Mouse (Mus musculus) liver, adult 2 months (tissue): ENCODE measurements around the gene Kcng3. TPM values are rescaled to one million over a fixed set of nuclear protein-coding genes. Genes with fewer than 3 reads are reported as not detected.

Experiments used
- DNase-seq: peaks from one replicate; pipeline ENCODE4 v3.0.0-alpha.2; 2011; ENCODE audit warnings: low read depth, low spot score; ENCODE audit errors: extremely low read depth
- H3K27ac ChIP-seq: fragments of 200-500 bp; replicated peaks from 2 replicates; pipeline ENCODE4 v1.5.1; 2012; ENCODE audit warnings: low read depth, mild to moderate bottlenecking, control low read depth, inconsistent platforms, low read length; ENCODE audit not compliant: insufficient read depth
- H3K27me3 ChIP-seq: fragments of 200-500 bp; 2 replicates; pipeline ENCODE4 v1.6.1; 2012; ENCODE audit warnings: mild to moderate bottlenecking, moderate library complexity, low read length, inconsistent platforms; ENCODE audit not compliant: control insufficient read depth, insufficient read depth
- H3K36me3 ChIP-seq: fragments of 200-500 bp; 2 replicates; pipeline ENCODE4 v1.6.1; 2012; ENCODE audit warnings: low read length, inconsistent platforms; ENCODE audit not compliant: control insufficient read depth, insufficient read depth
- H3K4me1 ChIP-seq: fragments of 200-500 bp; 2 replicates; pipeline ENCODE4 v1.6.1; 2011; ENCODE audit warnings: low read length; ENCODE audit not compliant: control insufficient read depth, insufficient read depth
- H3K4me3 ChIP-seq: fragments of 200-500 bp; 2 replicates; pipeline ENCODE4 v1.5.1; 2011; ENCODE audit warnings: low read depth, mild to moderate bottlenecking, control low read depth, low read length, moderate library complexity; ENCODE audit not compliant: insufficient read depth
- H3K79me2 ChIP-seq: fragments of 200-500 bp; 2 replicates; pipeline ENCODE4 v1.6.1; 2012; ENCODE audit warnings: inconsistent platforms, mild to moderate bottlenecking, low read length, moderate library complexity; ENCODE audit not compliant: control insufficient read depth, insufficient read depth
- H3K9ac ChIP-seq: fragments of 200-500 bp; 2 replicates; pipeline ENCODE4 v1.6.1; 2012; ENCODE audit warnings: low read depth, mild to moderate bottlenecking, control low read depth, inconsistent platforms, low read length
- CTCF ChIP-seq: fragments of 200-500 bp; IDR thresholded peaks from 2 replicates; pipeline ENCODE4 v1.5.1; 2011; ENCODE audit warnings: low read depth, low read length, control low read depth
- POLR2A ChIP-seq: fragments of 200-500 bp; IDR thresholded peaks from 2 replicates; pipeline ENCODE4 v1.6.1; 2011; ENCODE audit warnings: low read length, control low read depth; ENCODE audit not compliant: insufficient read depth; ENCODE audit errors: extremely low read depth
- WGBS: fragments of 180-500 bp; shearing (Covaris S2); methylation state at CpG from one replicate; pipeline ENCODE4 v1.1.7; 2018; 5-methylcytosine and 5-hydroxymethylcytosine counted together
- polyA plus RNA-seq: library from polyadenylated mRNA; depleted of rRNA; stranded (reverse); fragments of >200 nt; gene quantifications from 2 replicates; pipeline ENCODE4 v1.2.3, GENCODE M21; 2012
- total RNA-seq: library from RNA; depleted of rRNA; stranded (reverse); fragments of >200 nt; gene quantifications from 2 replicates; pipeline ENCODE4 v1.2.3, GENCODE M21; 2014

Gene Kcng3
- total and polyA plus RNA-seq, 2 experiments = not detected

DNA sequence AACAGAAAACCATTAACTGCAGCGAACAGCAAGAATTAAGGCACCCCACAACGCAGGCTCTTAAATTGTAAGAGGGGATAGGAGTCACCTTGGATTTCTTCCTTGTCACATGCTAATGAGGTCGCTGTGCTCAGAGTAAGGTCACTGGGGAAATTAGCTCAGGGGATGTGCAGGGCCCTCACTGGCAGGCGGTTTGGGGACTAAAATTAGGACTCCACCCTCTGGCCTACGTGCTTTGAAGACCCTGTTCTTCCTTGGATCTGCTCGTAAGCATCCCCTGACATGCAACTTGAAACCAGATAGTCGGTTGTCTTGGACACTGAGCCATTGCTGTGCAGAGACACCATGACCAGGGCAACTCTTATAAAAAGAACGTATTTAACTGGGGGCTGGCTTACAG lies 33.1 kb upstream of the Kcng3 start:
- Histone ChIP-seq H3K27me3 (no peaks in the 10 kb centered on the region), H3K4me3 (no peak overlapping the region), H3K4me1 (no peaks in the 10 kb centered on the region), H3K27ac (no peak overlapping the region), H3K36me3 (no peaks in the 10 kb centered on the region), H3K79me2 (no peaks in the 10 kb centered on the region), H3K9ac (no peak overlapping the region)
- no peak for DNase-seq
- WGBS = 85% methylated on average over 8 of the region's 8 CpGs
- TF ChIP-seq POLR2A = no peak
- TF ChIP-seq CTCF = no peak

- Histone ChIP-seq H3K9ac (no peak overlapping the region), H3K4me1 (no peaks in the 10 kb centered on the region), H3K27me3 (no peaks in the 10 kb centered on the region), H3K27ac (no peak overlapping the region), H3K36me3 (no peaks in the 10 kb centered on the region), H3K4me3 (no peak overlapping the region), H3K79me2 (no peaks in the 10 kb centered on the region)
- no peak for TF ChIP-seq POLR2A
- TF ChIP-seq CTCF = no peak
- whole genome bisulfite sequencing = 79% methylated on average over 1 of the region's 1 CpGs
- no peak for DNase-seq
Observed at GRCm38 (mm10) chr17:83658943-83659342, 27.2 kb upstream of the Kcng3 start.

DNA sequence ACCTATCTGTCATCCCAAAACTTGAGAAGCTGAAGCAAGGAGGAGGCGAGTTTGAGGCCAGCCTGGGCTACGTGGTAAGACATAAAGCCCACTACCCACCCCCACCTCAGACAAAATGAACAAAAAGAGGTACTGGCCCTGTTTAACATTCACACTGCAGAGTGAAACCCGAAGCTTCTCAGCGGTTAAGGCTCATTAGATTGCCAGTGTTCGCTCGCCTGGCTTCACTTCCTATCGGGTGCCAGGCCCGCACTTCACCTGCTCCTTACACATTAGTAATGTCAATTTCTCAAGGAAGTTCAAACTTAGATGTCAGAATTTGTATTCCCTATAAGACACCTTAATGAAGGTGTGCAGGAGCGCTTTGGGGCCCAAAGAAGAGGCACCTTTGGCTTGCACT lies 25.7 kb upstream of the Kcng3 start:
- H3K79me2 ChIP-seq = no peaks in the 10 kb centered on the region
- no peaks in the 10 kb centered on the region for H3K4me1 ChIP-seq
- no peak overlapping the region for H3K9ac ChIP-seq
- no peaks in the 10 kb centered on the region for H3K27me3 ChIP-seq
- H3K36me3 ChIP-seq = no peaks in the 10 kb centered on the region
- no peak for DNase-seq
- WGBS = 95% methylated on average over 9 of the region's 9 CpGs
- no peak for TF ChIP-seq POLR2A
- TF ChIP-seq CTCF = no peak
- H3K4me3 ChIP-seq = no peak overlapping the region
- no peak overlapping the region for H3K27ac ChIP-seq

DNA sequence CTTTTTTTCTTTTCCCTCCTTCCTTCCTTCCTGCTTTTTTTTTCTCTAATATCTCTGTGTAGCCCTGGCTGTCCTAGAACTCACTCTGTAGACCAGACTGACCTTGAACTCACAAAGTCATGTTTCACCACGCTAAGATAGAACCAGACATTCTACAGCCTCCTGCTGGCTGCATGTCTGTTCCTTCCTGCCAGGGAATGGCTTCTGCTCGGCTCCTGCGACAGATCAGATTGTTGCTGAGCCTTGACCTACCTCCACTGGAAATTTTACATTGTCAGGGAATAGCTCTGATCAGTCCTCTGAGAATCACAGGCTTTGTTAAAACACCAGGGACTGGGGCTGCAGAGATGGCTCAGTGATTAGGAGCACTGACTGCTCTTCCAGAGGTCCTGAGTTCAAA lies 24.0 kb upstream of the Kcng3 start:
- Histone ChIP-seq H3K4me3 (no peak overlapping the region), H3K36me3 (no peaks in the 10 kb centered on the region), H3K4me1 (no peaks in the 10 kb centered on the region), H3K79me2 (no peaks in the 10 kb centered on the region), H3K27ac (no peak overlapping the region), H3K27me3 (no peaks in the 10 kb centered on the region), H3K9ac (no peak overlapping the region)
- TF ChIP-seq CTCF = no peak
- no peak for TF ChIP-seq POLR2A
- DNase-seq = no peak
- 74% methylated on average over 3 of the region's 3 CpGs for WGBS

GRCm38 (mm10) chr17:83654651-83655136 lies 23.0 kb upstream of the Kcng3 start:
- H3K4me1 ChIP-seq = no peaks in the 10 kb centered on the region
- no peaks in the 10 kb centered on the region for H3K27me3 ChIP-seq
- no peak overlapping the region for H3K9ac ChIP-seq
- WGBS = 72% methylated on average over 13 of the region's 13 CpGs
- H3K79me2 ChIP-seq = no peaks in the 10 kb centered on the region
- no peak overlapping the region for H3K4me3 ChIP-seq
- DNase-seq = no peak
- H3K27ac ChIP-seq = no peak overlapping the region
- no peak for TF ChIP-seq CTCF
- no peak for TF ChIP-seq POLR2A
- H3K36me3 ChIP-seq = no peaks in the 10 kb centered on the region

DNA sequence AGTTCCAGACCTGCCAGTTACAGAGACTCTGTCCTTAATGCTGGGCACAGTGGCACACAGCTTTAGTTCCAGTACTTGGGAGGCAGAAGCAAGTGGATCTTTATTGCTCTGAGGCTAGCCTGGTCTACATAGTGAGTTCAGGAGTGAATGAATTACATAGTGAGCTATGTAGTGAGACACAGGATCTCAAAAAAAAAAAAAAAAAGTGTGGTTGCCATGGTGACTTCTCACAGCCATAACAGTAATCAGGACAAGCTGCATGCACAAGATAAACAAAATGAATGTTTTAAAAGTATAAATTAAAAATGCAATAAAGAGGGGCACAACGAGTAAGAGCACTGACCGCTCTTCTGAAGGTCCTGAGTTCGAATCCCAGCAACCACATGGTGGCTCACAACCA lies 21.9 kb upstream of the Kcng3 start:
- Histone ChIP-seq H3K79me2 (no peaks in the 10 kb centered on the region), H3K4me3 (no peak overlapping the region), H3K4me1 (no peaks in the 10 kb centered on the region), H3K9ac (no peak overlapping the region), H3K27me3 (no peaks in the 10 kb centered on the region), H3K27ac (no peak overlapping the region), H3K36me3 (no peaks in the 10 kb centered on the region)
- 96% methylated on average over 3 of the region's 3 CpGs for WGBS
- TF ChIP-seq CTCF (no peak), POLR2A (no peak)
- no peak for DNase-seq
